Mouse (Mus musculus): ENCODE results near the gene Ranbp10.

DNA sequence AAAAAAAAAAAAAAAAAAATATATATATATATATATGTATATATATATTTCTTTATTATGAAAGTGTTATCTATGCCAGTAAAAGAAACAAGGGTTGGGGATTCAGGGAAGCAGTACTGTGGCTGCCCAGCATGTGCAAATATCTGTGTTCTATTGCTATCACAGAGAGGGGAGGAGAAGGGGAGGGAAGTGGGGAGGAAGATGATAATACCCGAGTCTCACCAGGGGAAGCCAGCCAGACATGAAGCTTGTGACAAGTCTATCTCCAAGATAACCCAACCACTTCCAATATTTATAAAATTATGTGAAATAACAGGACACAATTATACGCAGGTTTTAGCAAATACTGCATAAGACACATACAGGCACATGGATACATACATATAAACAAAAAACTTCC is 49.3 kb downstream of the Ranbp10 start:
- TF ChIP-seq CTCF (IDR thresholded peaks at IDR 0.05; ENCODE audit: control insufficient read depth, insufficient read depth, insufficient read length) (no peak), MAX (IDR thresholded peaks at IDR 0.05) (no peak), USF1 (IDR thresholded peaks at IDR 0.05; ENCODE audit: low read depth) (no peak), FOSL1 (IDR thresholded peaks at IDR 0.05; ENCODE audit: insufficient read depth, low read length, poor library complexity, severe bottlenecking) (no peak), MYOG (IDR thresholded peaks at IDR 0.05; ENCODE audit: control insufficient read depth, extremely low read depth, insufficient read length) (no peak), CEBPB (IDR thresholded peaks at IDR 0.05; ENCODE audit: low read depth) (no peak)
